In genomic region chr5:106453181-106453885, GRCm38 (mm10) we compare ENCODE assay signal across 9 mouse cellular contexts. TPM values are rescaled to one million over a fixed set of nuclear protein-coding genes. Genes with fewer than 3 reads are reported as not detected.
A peak's percentile ranks its signal among the peaks of the same experiment; 100 is the strongest.
DNase-seq lines count a peak whose midpoint lies in the region; ATAC-seq and TF ChIP-seq lines count a peak whose summit lies in the region.
"Had no signal": no experiment of that assay in that cellular context is flagged by ENCODE, and none has a peak within 500 bp of the region (broad histone marks: within the 10 kb centered on the region; RNA-seq: fewer than 3 reads in every experiment).

No protein-coding gene starts in this region.

- under 1% methylated on average over 45 of the region's 45 CpGs for WGBS in forebrain, embryonic 10.5 days
- under 1% methylated on average over 35 of the region's 45 CpGs for WGBS in limb, embryonic 14.5 days

- H3K27me3 ChIP-seq in E14TG2a.4 (ENCODE audit: insufficient read depth, low read length) = peaks cover 92% of the 10 kb centered on the region
- H3K27me3 ChIP-seq in forebrain, embryonic 10.5 days (ENCODE audit: poor library complexity, severe bottlenecking) = peaks cover 100% of the 10 kb centered on the region
- peaks cover 94% of the 10 kb centered on the region for H3K27me3 ChIP-seq in limb, embryonic 14.5 days (ENCODE audit: control insufficient read depth, insufficient read depth, low read length)

- H3K27ac ChIP-seq in forebrain, embryonic 10.5 days = peak overlapping the region; percentile 82
- no peak overlapping the region for H3K27ac ChIP-seq in limb, embryonic 14.5 days (replicated peaks; ENCODE audit: low read depth, low read length)

- ATAC-seq in limb, embryonic 14.5 days (ENCODE audit: low FRiP score, low read depth) = no peak

- 0 out of 2 replicates have a peak overlapping the region, but pooled peaks have one; percentile 5 for H3K4me2 ChIP-seq in limb, embryonic 14.5 days (replicated peaks; ENCODE audit: low read depth, low read length, severe bottlenecking)

- no peak for TF ChIP-seq CTCF in E14TG2a.4 (conservative IDR thresholded peaks at IDR 0.05; ENCODE audit: low read length)

- TF ChIP-seq POLR2A in limb, embryonic 14.5 days (IDR thresholded peaks at IDR 0.05; ENCODE audit: borderline replicate concordance, extremely low read depth, insufficient read depth, insufficient read length) = no peak

- peak; percentile 33 for DNase-seq in ES-CJ7 (ENCODE audit: low read depth, low spot score)
- DNase-seq in forebrain, embryonic 10.5 days (ENCODE audit: extremely low spot score, low spot score) = peak; percentile 56
- no peak for DNase-seq in limb, embryonic 14.5 days (ENCODE audit: low spot score)
- DNase-seq in frontal cortex, postnatal 14 days (ENCODE audit: low spot score in 2 of 2) = no peak
- DNase-seq in left cerebral cortex, adult 11 months (ENCODE audit: low spot score) = no peak
- DNase-seq in gastrocnemius, postnatal 36 days = no peak

- intact Hi-C loops in gastrocnemius, postnatal 36 days (cut with DNase I) = no loop called here

- H3K36me3 ChIP-seq in E14TG2a.4 (ENCODE audit: insufficient read depth, low read length) = no peaks in the 10 kb centered on the region
- H3K36me3 ChIP-seq in forebrain, embryonic 10.5 days (replicated peaks) = no peaks in the 10 kb centered on the region
- H3K36me3 ChIP-seq in limb, embryonic 14.5 days (ENCODE audit: control insufficient read depth, insufficient read depth, low read length) = no peaks in the 10 kb centered on the region

- H3K9me3 ChIP-seq in E14TG2a.4 (ENCODE audit: low read length) = no peaks in the 10 kb centered on the region
- H3K9me3 ChIP-seq in forebrain, embryonic 10.5 days = no peaks in the 10 kb centered on the region
- no peaks in the 10 kb centered on the region for H3K9me3 ChIP-seq in limb, embryonic 14.5 days (ENCODE audit: control insufficient read depth, low read length)

- H3K4me1 ChIP-seq in E14TG2a.4 (replicated peaks; ENCODE audit: low read depth, low read length) = peaks cover 53% of the 10 kb centered on the region
- peaks cover 46% of the 10 kb centered on the region for H3K4me1 ChIP-seq in forebrain, embryonic 10.5 days
- peaks cover 11% of the 10 kb centered on the region; the same call in 1 of the 2 replicates for H3K4me1 ChIP-seq in limb, embryonic 14.5 days (ENCODE audit: control insufficient read depth, insufficient read depth, low read length)

- no peak overlapping the region for H3K9ac ChIP-seq in limb, embryonic 14.5 days (ENCODE audit: low read depth, low read length, severe bottlenecking)

- peak overlapping the region; percentile 56 for H3K4me3 ChIP-seq in E14TG2a.4 (replicated peaks; ENCODE audit: low read length)
- peak overlapping the region; percentile 62 for H3K4me3 ChIP-seq in forebrain, embryonic 10.5 days
- peak overlapping the region; percentile 10; the same call in 1 of the 2 replicates for H3K4me3 ChIP-seq in limb, embryonic 14.5 days (replicated peaks; ENCODE audit: low read length)

RNA-seq across cellular contexts. Expression of gene Barhl2, which starts 4.6 kb away (rescaled TPM):
- 1.3 and 2.3 TPM in 2 replicates for polyA plus RNA-seq in forebrain, embryonic 10.5 days (2016; fragmentation: Nextera tagmentation; extraction: Ambion mirVana)
- 0.06 and 0.12 TPM in 2 replicates for polyA plus RNA-seq in limb, embryonic 14.5 days (2012; rRNA removed)
- not detected in 2 replicates for polyA plus RNA-seq in limb, embryonic 14.5 days (2014; fragmentation: Nextera tagmentation; extraction: Ambion mirVana)
- not detected for total RNA-seq in gastrocnemius, postnatal 36 days (2021)
- polyA plus RNA-seq: large intestine, adult 2 months; stomach, embryonic 16.5 days had no signal

Comparison
In these comparisons a context has a peak if more than half of its experiments do, and no peak if none do; other contexts are left out.
1. H3K4me3 ChIP-seq: peak in every context shown above with its lines; median percentile 62 in forebrain, embryonic 10.5 days; 56 in E14TG2a.4; 10 in limb, embryonic 14.5 days.
2. DNase-seq: peak in ES-CJ7 (single experiment) and forebrain, embryonic 10.5 days (single experiment); none in limb, embryonic 14.5 days (single experiment), frontal cortex, postnatal 14 days (0 of 2), left cerebral cortex, adult 11 months (single experiment) and gastrocnemius, postnatal 36 days (0 of 2).